Mouse (Mus musculus) liver, postnatal 0 days (tissue): Measurements from ENCODE around the gene Nid1. TPM values are rescaled to one million over a fixed set of nuclear protein-coding genes. Genes with fewer than 3 reads are reported as not detected.
"Not testable (repeated sequence)": the region's sequence is repeated elsewhere in the genome, so short reads cannot be mapped to it uniquely, and the experiment has no call there.

ENCODE experiments used
- ATAC-seq: fragments of 200-750 bp; cut with Nextera tagmentation; 2 replicates; pipeline ENCODE4 v1.8.0; 2017; ENCODE audit warnings: mild to moderate bottlenecking, moderate library complexity
- DNase-seq: peaks from one replicate; pipeline ENCODE4 v3.0.0-alpha.2; 2016
- H3K27ac ChIP-seq: fragments of 300-500 bp; sonication (generic); 2 replicates; pipeline ENCODE4 v1.5.1; 2014; ENCODE audit warnings: antibody characterized with exemption, moderate library complexity, mild to moderate bottlenecking, low read depth
- H3K27me3 ChIP-seq: fragments of 300-500 bp; sonication (generic); 2 replicates; pipeline ENCODE4 v1.6.1; 2014; ENCODE audit warnings: low read length, control low read depth, mixed read lengths; ENCODE audit not compliant: insufficient read depth
- H3K36me3 ChIP-seq: fragments of 300-500 bp; sonication (generic); replicated peaks from 2 replicates; pipeline ENCODE4 v1.6.1; 2014; ENCODE audit warnings: mild to moderate bottlenecking, control low read depth, low read length, moderate library complexity, mixed read lengths; ENCODE audit not compliant: insufficient read depth
- H3K4me1 ChIP-seq: fragments of 300-500 bp; sonication (generic); 2 replicates; pipeline ENCODE4 v1.6.1; 2014; ENCODE audit warnings: antibody characterized with exemption, mild to moderate bottlenecking, control low read depth; ENCODE audit not compliant: insufficient read depth
- H3K4me2 ChIP-seq: fragments of 300-500 bp; sonication (generic); 2 replicates; pipeline ENCODE4 v1.6.1; 2014; ENCODE audit warnings: low read depth, mild to moderate bottlenecking, low read length, moderate library complexity, mixed read lengths
- H3K4me3 ChIP-seq: fragments of 300-500 bp; sonication (generic); 2 replicates; pipeline ENCODE4 v1.5.1; 2014; ENCODE audit warnings: low read depth, low read length
- H3K9ac ChIP-seq: fragments of 300-500 bp; sonication (generic); replicated peaks from 2 replicates; pipeline ENCODE4 v1.6.1; 2014; ENCODE audit warnings: mild to moderate bottlenecking, moderate library complexity
- H3K9me3 ChIP-seq: fragments of 300-500 bp; sonication (generic); 2 replicates; pipeline ENCODE4 v1.6.1; 2016; ENCODE audit warnings: mild to moderate bottlenecking, control low read depth, low read length, mixed read lengths
- CTCF ChIP-seq: sonication (generic); IDR thresholded peaks from 2 replicates; pipeline ENCODE4 v1.5.1; 2016; ENCODE audit warnings: antibody characterized with exemption, low read depth
- EP300 ChIP-seq: IDR thresholded peaks from 2 replicates; pipeline ENCODE4 v1.6.1; 2016; ENCODE audit warnings: antibody characterized with exemption, low read depth, mild to moderate bottlenecking
- WGBS: fragments of 180-500 bp; shearing (Covaris S2); extraction: QIAGEN DNeasy Blood & Tissue Kit; methylation state at CpG from one replicate; pipeline ENCODE4 v1.1.7; 2014; ENCODE audit not compliant: insufficient replicate concordance; 5-methylcytosine and 5-hydroxymethylcytosine counted together
- polyA plus RNA-seq: library from polyadenylated mRNA; unstranded; fragments of >200 nt; fragmentation: Nextera tagmentation; extraction: Ambion mirVana; gene quantifications from 2 replicates; pipeline ENCODE4 v1.2.1, GENCODE M21; 2015

The Nid1 gene
- polyA plus RNA-seq, 1 experiment from 2014 or later: 17.9 TPM

GRCm38 (mm10) chr13:13530913-13531312, 93.6 kb downstream of the Nid1 start:
- H3K9ac ChIP-seq: no peak overlapping the region
- TF ChIP-seq EP300 (no peak), CTCF (no peak)
- H3K4me2 ChIP-seq: no peak overlapping the region
- peaks cover 6% of the 10 kb centered on the region; the same call in 1 of the 2 replicates for H3K4me1 ChIP-seq
- H3K27me3 ChIP-seq: no peaks in the 10 kb centered on the region
- DNase-seq (no peak), ATAC-seq (no peak)
- WGBS: 70% methylated on average over 4 of the region's 4 CpGs
- no peak overlapping the region for H3K27ac ChIP-seq
- H3K4me3 ChIP-seq: no peak overlapping the region
- H3K9me3 ChIP-seq: no peaks in the 10 kb centered on the region
- no peaks in the 10 kb centered on the region for H3K36me3 ChIP-seq

- no peak overlapping the region for H3K27ac ChIP-seq
- no peak overlapping the region for H3K9ac ChIP-seq
- no peaks in the 10 kb centered on the region for H3K27me3 ChIP-seq
- H3K4me1 ChIP-seq: peaks cover 4% of the 10 kb centered on the region; the same call in 1 of the 2 replicates
- H3K4me3 ChIP-seq: no peak overlapping the region
- ATAC-seq: no peak
- H3K9me3 ChIP-seq: no peaks in the 10 kb centered on the region
- H3K4me2 ChIP-seq: no peak overlapping the region
- H3K36me3 ChIP-seq: no peaks in the 10 kb centered on the region
- DNase-seq: no peak
- TF ChIP-seq CTCF: no peak
- no peak for TF ChIP-seq EP300
- WGBS: 68% methylated on average over 7 of the region's 7 CpGs
Observed at GRCm38 (mm10) chr13:13531923-13532322, 94.6 kb downstream of the Nid1 start.

- no peak for ATAC-seq
- H3K4me2 ChIP-seq: no peak overlapping the region
- no peaks in the 10 kb centered on the region for H3K9me3 ChIP-seq
- H3K9ac ChIP-seq: no peak overlapping the region
- H3K36me3 ChIP-seq: no peaks in the 10 kb centered on the region
- WGBS: 70% methylated on average over 2 of the region's 2 CpGs
- H3K27me3 ChIP-seq: no peaks in the 10 kb centered on the region
- H3K27ac ChIP-seq: no peak overlapping the region
- no peak for TF ChIP-seq CTCF
- TF ChIP-seq EP300: no peak
- H3K4me3 ChIP-seq: no peak overlapping the region
- no peak for DNase-seq
- H3K4me1 ChIP-seq: peaks cover 3% of the 10 kb centered on the region; the same call in 1 of the 2 replicates
Observed at GRCm38 (mm10) chr13:13536555-13536954, 99.2 kb downstream of the Nid1 start.

- Histone ChIP-seq H3K27ac (no peak overlapping the region), H3K9ac (no peak overlapping the region), H3K9me3 (no peaks in the 10 kb centered on the region), H3K4me1 (peaks cover 3% of the 10 kb centered on the region; the same call in 1 of the 2 replicates), H3K4me2 (no peak overlapping the region), H3K27me3 (no peaks in the 10 kb centered on the region), H3K36me3 (no peaks in the 10 kb centered on the region), H3K4me3 (no peak overlapping the region)
- DNase-seq (no peak), ATAC-seq (no peak)
- 34% methylated on average over 2 of the region's 2 CpGs for WGBS
- TF ChIP-seq CTCF: no peak
- no peak for TF ChIP-seq EP300
Observed at GRCm38 (mm10) chr13:13537272-13538015, 100.1 kb downstream of the Nid1 start.

- Histone ChIP-seq H3K4me2 (no peak overlapping the region), H3K36me3 (no peaks in the 10 kb centered on the region), H3K27ac (peak overlapping the region; percentile 44; the same call in 1 of the 2 replicates), H3K9ac (no peak overlapping the region), H3K9me3 (no peaks in the 10 kb centered on the region), H3K27me3 (no peaks in the 10 kb centered on the region), H3K4me1 (peaks cover 3% of the 10 kb centered on the region; the same call in 1 of the 2 replicates), H3K4me3 (no peak overlapping the region)
- ATAC-seq (peak; percentile 78), DNase-seq (peak; percentile 27)
- TF ChIP-seq EP300 (peak; percentile 77), CTCF (no peak)
- WGBS: 19% methylated on average over 4 of the region's 4 CpGs
Observed at GRCm38 (mm10) chr13:13538585-13539300, 101.4 kb downstream of the Nid1 start.

GRCm38 (mm10) chr13:13543073-13543472, 105.7 kb downstream of the Nid1 start:
- H3K9me3 ChIP-seq, H3K4me3 ChIP-seq, H3K27me3 ChIP-seq, H3K4me2 ChIP-seq, ATAC-seq, H3K9ac ChIP-seq, H3K4me1 ChIP-seq, DNase-seq, H3K36me3 ChIP-seq, H3K27ac ChIP-seq: not testable (repeated sequence)
- 83% methylated on average over 10 of the region's 10 CpGs for WGBS
- TF ChIP-seq CTCF: peak; percentile 42
